ENCODE assay signal across 26 mouse cellular contexts in genomic region chr6:84481205-84481604, GRCm38 (mm10).
"Had no signal": no experiment of that assay in that cellular context is flagged by ENCODE, and none has a peak within 500 bp of the region (broad histone marks: within the 10 kb centered on the region; RNA-seq: fewer than 3 reads in every experiment).

No protein-coding gene starts in this region.

- H3K36me3 ChIP-seq: heart, embryonic 10.5 days; heart, embryonic 12.5 days; hindbrain, embryonic 10.5 days; hindbrain, embryonic 12.5 days; intestine, embryonic 15.5 days; limb, embryonic 13.5 days; limb, embryonic 15.5 days; liver, embryonic 12.5 days had no signal

- H3K9me3 ChIP-seq: heart, embryonic 10.5 days; heart, embryonic 12.5 days; hindbrain, embryonic 10.5 days; hindbrain, embryonic 12.5 days; intestine, embryonic 15.5 days; limb, embryonic 13.5 days; limb, embryonic 15.5 days; liver, embryonic 12.5 days had no signal

- H3K4me3 ChIP-seq: gastrocnemius, adult 2 months; heart, embryonic 10.5 days; heart, embryonic 12.5 days; hindbrain, embryonic 10.5 days; hindbrain, embryonic 12.5 days; intestine, embryonic 15.5 days; limb, embryonic 13.5 days; limb, embryonic 15.5 days; liver, embryonic 12.5 days had no signal

- H3K27ac ChIP-seq: gastrocnemius, adult 2 months; heart, embryonic 10.5 days; hindbrain, embryonic 10.5 days; hindbrain, embryonic 12.5 days; hindbrain, embryonic 14.5 days; intestine, embryonic 15.5 days; limb, embryonic 13.5 days; limb, embryonic 15.5 days; liver, embryonic 12.5 days; liver, embryonic 14.5 days had no signal

- H3K4me2 ChIP-seq: heart, embryonic 12.5 days; hindbrain, embryonic 12.5 days; hindbrain, embryonic 14.5 days; intestine, embryonic 15.5 days; limb, embryonic 13.5 days; limb, embryonic 15.5 days; liver, embryonic 12.5 days had no signal

- H3K4me1 ChIP-seq: liver, embryonic 12.5 days had no signal

- ATAC-seq: hindbrain, embryonic 16.5 days; inflammation-experienced regulatory T-cells, adult 6 months; intestine, embryonic 15.5 days; intestine, postnatal 0 days; liver, embryonic 12.5 days had no signal

- H3K9ac ChIP-seq: heart, embryonic 12.5 days; hindbrain, embryonic 12.5 days; hindbrain, embryonic 14.5 days; intestine, embryonic 15.5 days; limb, embryonic 13.5 days; limb, embryonic 15.5 days; liver, embryonic 12.5 days; liver, embryonic 14.5 days had no signal

- H3K27me3 ChIP-seq: hindbrain, embryonic 12.5 days; limb, embryonic 15.5 days; liver, embryonic 12.5 days had no signal

- DNase-seq: gastrocnemius, adult 2 months; gastrocnemius, postnatal 10 days; gastrocnemius, postnatal 25 days; heart, adult 18-20 months; heart, postnatal 10 days; heart, postnatal 4 days; kidney, adult 2 months; kidney, adult 9 months; kidney, postnatal 14 days; kidney, postnatal 4 days; layer of hippocampus, adult 9-11 months; layer of hippocampus, postnatal 36 days; left cerebral cortex, postnatal 4 days had no signal
